Mouse (Mus musculus): ENCODE data around the gene Opn4. TPM values are rescaled to one million over a fixed set of nuclear protein-coding genes. Genes with fewer than 3 reads are reported as not detected.

The Opn4 gene
- not detected for total RNA-seq (2023)

GRCm38 (mm10) chr14:34599941-34600340 is at the start of gene Opn4:
Gene Opn4, minus strand, starts transcription at chr14:34600142.

DNA sequence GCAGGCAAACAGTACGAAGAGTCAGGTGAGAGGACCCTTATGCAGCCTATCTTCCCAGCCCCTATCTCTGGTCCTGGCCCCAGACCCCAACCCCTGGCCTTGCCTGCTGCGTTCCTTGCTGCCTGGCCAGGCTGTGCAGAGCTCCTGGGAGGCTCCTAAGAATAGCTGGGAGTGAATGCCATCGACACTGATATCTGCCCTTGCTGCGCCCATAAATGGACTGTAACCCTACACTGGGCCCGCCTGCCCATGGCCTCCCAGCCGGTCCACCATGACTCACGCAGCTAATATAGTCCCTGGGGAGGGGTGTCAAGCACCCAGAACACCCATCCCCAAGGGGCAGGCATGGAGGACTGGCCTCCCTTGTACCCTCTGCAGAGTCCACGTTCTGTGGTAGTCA is 11.4 kb downstream of the Opn4 start, which contains the start of gene Ldb3:
Gene Ldb3, minus strand, starts transcription at position 185 of the 400 bp plus-strand sequence.

Other genes starting within 250 kb of the Opn4 start
- gene Fam25c, start 244.7 kb downstream of the Opn4 start, total RNA-seq (2023) = not detected
- not detected for gene Sncg, start 225.4 kb downstream of the Opn4 start, total RNA-seq (2023)
- gene Mmrn2, start 224.7 kb downstream of the Opn4 start, total RNA-seq (2023) = not detected
- 1 to 10 TPM; 2.6 to 3.3 TPM for gene Bmpr1a, start 96.8 kb downstream of the Opn4 start, total RNA-seq (2023)
- gene 9230112D13Rik, start 77.3 kb downstream of the Opn4 start, total RNA-seq (2023) = not detected
- not detected for gene Ldb3, start 11.5 kb downstream of the Opn4 start, total RNA-seq (2023)
- gene Wapl, start 73.8 kb upstream of the Opn4 start, total RNA-seq (2023) = 10 to 100 TPM; 96.9 to 98.5 TPM
- gene Grid1, start 220.0 kb upstream of the Opn4 start, total RNA-seq (2023) = not detected

All from T-cell, adult 66 days (primary cell).